Mouse (Mus musculus): ENCODE data around the gene Olfr101.

The Olfr101 gene

GRCm38 (mm10) chr17:37304213-37304612 is at the start of gene Olfr101:
Gene Olfr101, minus strand, starts transcription at chr17:37304313.
- DNase-seq, result no peak

GRCm38 (mm10) chr17:37339598-37339997 is 35.5 kb upstream of the Olfr101 start, which contains the start of gene Olfr103:
Gene Olfr103, minus strand, starts transcription at chr17:37339698.
- DNase-seq, result no peak

- no peak for DNase-seq
These were observed 12.8 kb upstream of the Olfr101 start, which contains the start of gene Olfr102 for GRCm38 (mm10) chr17:37316954-37317353. Gene Olfr102, minus strand, starts transcription at chr17:37317054.

- no peak for DNase-seq
These were observed 6.1 kb upstream of the Olfr101 start for GRCm38 (mm10) chr17:37310146-37310699.

- no peak for DNase-seq
These were observed 4.4 kb upstream of the Olfr101 start for GRCm38 (mm10) chr17:37308483-37308882.

GRCm38 (mm10) chr17:37283360-37283759 is 20.8 kb downstream of the Olfr101 start, which contains the start of gene Olfr99:
Gene Olfr99, minus strand, starts transcription at chr17:37283460.
- DNase-seq, result no peak

- no peak for DNase-seq
These were observed 23.8 kb downstream of the Olfr101 start for GRCm38 (mm10) chr17:37280331-37280730.

GRCm38 (mm10) chr17:37276573-37276972 is 27.5 kb downstream of the Olfr101 start:
- no peak for DNase-seq

GRCm38 (mm10) chr17:37275626-37276248 is 28.4 kb downstream of the Olfr101 start:
- DNase-seq, result no peak

- peak in 1 of 2 experiments; percentile 2 for DNase-seq
These were observed 33.4 kb downstream of the Olfr101 start for GRCm38 (mm10) chr17:37270702-37271092.

- peak; percentile 59 to 60 for DNase-seq
These were observed 33.9 kb downstream of the Olfr101 start, which contains the start of gene H2-M3 for GRCm38 (mm10) chr17:37270058-37270701. Gene H2-M3, plus strand, starts transcription at chr17:37270220.

GRCm38 (mm10) chr17:37263626-37264025 is 40.5 kb downstream of the Olfr101 start, which contains the start of gene Olfr98:
Gene Olfr98, minus strand, starts transcription at chr17:37263749.
- DNase-seq, result no peak

- peak in 1 of 2 experiments; percentile 4 for DNase-seq
These were observed 53.6 kb downstream of the Olfr101 start for GRCm38 (mm10) chr17:37250544-37250943.

GRCm38 (mm10) chr17:37249460-37249859 is 54.7 kb downstream of the Olfr101 start:
- no peak for DNase-seq

All from cerebellum, adult 18-20 months (tissue).